Mouse (Mus musculus) spleen, postnatal 36 days (tissue): ENCODE data around the gene Fer1l4.

Experiments
- DNase-seq, 2 experiments: peaks; one replicate each; pipeline ENCODE4 v3.0.0; 2022; ENCODE audit warnings: low spot score in 2 of 2, mixed read lengths in 1 of 2

Gene Fer1l4

DNA sequence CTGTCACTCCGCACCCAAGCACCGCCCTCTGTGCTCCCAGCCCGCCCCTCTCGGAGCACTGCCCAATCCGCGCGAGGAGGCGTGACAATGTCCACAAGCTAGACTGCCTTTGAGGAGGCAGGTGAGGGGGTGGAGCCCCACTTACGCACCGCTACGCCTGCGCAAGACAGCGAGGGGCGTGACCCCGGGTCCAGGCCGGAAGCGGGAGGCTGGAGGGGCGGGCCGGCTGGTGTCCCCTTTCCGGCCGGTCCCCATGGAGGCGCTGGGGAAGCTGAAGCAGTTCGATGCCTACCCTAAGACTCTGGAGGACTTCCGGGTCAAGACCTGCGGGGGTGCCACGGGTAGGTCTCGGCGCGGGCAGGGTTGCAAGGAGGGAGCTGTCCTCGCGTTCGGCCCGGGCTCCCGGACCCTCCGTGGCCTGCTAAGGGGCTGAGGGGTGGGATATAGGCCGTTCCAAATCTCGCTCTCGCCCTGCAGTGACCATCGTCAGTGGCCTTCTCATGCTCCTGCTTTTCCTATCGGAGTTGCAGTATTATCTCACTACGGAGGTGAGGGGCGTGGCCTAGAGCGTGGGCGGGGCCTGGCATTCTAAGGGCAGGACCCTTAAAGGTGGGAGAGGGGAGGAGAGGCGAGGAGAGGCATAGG, 44.7 kb downstream of the Fer1l4 start, which contains the start of the genes 6430550D23Rik and Ergic3:
Gene 6430550D23Rik (minus strand): TSS at position 90 of the 645 bp plus-strand sequence.
Gene Ergic3 (plus strand): TSS at position 158 of the 645 bp plus-strand sequence.
- DNase-seq = peak; percentile 99

DNA sequence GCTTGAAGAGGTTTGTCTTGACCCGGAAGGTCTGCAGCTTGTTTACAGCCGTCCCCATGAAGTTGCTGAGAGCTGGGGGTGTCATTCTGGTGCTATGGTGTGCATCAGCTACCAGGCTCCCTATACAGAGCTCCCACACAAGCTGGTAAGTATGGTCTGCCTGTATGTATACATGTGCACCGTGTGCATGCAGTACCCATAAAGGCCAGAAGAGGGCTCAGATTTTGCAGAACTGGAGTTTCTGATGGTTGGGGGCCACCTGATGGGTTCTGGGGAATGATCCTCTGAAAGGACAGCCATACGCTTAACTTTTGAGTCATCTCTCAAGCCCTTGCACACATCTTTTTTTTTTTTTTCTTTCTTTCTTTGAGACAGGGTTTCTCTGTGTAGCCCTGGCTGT, 47.4 kb downstream of the Fer1l4 start:
- no peak for DNase-seq

DNA sequence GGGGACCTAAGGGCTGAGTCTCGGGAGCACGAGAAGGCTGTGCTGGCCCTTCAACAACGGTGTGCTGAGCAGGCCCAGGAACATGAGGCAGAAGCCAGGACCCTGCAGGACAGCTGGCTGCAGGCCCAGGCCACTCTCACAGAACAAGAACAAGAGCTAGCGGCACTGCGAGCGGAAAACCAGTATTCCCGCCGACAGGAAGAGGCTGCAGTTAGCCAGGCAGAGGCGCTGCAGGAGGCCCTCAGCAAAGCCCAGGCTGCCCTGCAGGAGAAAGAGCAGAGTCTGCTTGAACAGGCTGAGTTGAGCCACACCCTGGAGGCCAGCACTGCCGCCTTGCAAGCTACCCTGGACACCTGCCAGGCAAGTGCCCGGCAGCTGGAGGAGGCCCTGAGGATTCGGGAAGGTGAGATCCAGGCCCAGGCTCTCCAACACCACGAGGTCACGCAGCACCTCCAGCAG, 60.9 kb downstream of the Fer1l4 start:
- DNase-seq = peak; percentile 22 to 31

DNA sequence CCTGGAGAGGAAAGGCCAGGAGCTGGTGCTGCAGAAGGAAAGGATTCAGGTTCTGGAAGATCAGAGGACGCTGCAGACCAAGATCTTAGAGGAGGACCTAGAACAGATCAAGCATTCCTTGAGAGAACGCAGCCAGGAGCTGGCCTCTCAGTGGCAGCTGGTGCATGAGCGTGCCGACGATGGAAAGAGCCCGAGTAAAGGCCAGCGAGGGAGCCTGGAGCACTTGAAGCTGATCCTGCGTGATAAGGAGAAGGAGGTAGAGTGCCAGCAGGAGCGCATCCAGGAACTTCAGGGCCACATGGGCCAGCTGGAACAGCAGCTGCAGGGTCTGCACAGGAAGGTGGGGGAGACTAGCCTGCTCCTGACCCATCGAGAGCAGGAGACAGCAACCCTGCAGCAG, 61.6 kb downstream of the Fer1l4 start:
- no peak for DNase-seq

DNA sequence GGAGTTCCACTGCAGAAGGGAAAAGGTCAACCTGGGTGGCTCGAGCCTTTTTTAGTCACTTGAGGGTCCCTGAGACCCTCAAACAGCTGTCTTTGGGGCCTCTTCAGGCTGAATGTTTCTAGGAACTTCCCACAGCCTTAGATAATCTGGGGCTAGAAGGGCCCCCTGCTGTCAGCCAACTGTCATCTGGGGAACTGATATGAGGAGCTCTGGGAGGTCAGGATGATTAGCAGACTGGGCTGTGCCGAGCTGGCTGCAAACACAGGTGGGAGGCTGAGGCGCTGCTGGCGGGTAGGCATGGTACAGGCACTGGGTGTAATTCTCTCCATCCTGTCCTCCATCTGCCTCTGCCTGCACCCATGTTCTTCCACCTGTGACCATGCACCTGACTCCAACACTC, 63.7 kb downstream of the Fer1l4 start:
- peak; percentile 39 to 49 for DNase-seq

DNA sequence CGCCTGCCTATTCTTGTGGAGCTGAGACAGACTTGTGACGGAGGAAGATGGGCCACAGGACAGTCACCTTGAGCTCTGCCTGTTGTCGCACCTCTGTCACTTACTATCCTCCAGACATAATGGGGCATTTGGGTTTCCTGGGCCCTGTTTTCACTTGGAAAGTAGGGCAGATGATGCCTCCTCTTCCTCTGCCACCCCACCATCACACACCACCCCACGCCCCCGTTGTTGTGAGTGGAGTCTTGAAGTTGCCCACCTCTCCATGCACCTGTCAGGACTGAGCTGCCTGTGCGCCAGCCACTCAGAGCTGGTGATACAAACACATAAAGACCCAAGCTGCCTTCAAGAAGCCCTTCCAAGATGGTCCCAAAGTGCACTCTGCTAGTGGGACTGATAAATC, 65.6 kb downstream of the Fer1l4 start:
- DNase-seq = no peak

DNA sequence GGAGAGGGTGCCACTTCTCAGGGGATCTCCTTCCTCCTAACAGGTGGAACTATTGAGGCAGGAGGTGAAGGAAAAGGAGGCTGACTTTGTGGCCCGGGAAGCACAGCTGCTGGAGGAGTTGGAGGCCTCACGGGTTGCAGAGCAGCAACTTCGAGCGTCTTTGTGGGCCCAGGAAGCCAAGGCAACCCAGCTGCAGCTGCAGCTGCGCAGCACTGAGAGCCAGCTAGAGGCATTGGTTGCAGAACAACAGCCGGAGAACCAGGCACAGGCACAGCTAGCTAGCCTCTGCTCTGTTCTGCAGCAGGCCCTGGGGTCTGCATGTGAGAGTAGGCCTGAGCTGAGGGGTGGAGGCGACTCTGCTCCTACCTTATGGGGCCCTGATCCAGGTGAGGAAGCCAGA, 67.0 kb downstream of the Fer1l4 start:
- no peak for DNase-seq

DNA sequence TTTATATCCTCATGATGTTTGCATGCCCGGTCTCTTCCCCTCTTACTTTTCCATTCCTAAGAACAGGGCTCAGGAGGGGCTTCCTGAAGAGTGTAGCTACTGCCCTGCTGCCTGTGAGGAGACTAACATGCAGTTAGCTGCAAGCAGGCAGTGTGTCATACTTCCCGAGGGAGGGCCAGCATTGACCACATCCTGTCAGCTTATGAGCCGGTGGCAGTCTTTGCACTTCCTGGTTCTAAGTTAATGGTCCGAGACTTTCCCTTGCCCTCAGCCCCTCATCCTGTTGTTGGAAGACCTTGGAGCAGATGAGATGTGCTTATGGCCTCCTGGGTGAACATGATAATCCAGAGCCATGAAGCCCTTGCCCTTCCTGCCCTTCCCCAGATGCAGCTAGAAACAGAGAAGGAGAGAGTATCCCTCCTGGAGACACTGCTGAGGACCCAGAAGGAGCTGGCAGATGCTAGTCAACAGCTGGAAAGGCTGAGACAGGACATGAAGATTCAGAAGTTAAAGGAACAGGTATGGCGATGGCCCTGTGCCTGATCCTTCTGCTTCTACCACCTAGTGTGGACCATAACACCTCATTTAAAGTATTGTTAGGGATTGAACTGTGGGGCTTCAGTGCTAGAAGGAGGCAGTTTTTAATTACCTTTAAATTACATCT, 73.3 kb downstream of the Fer1l4 start:
- peak; percentile 82 to 83 for DNase-seq

DNA sequence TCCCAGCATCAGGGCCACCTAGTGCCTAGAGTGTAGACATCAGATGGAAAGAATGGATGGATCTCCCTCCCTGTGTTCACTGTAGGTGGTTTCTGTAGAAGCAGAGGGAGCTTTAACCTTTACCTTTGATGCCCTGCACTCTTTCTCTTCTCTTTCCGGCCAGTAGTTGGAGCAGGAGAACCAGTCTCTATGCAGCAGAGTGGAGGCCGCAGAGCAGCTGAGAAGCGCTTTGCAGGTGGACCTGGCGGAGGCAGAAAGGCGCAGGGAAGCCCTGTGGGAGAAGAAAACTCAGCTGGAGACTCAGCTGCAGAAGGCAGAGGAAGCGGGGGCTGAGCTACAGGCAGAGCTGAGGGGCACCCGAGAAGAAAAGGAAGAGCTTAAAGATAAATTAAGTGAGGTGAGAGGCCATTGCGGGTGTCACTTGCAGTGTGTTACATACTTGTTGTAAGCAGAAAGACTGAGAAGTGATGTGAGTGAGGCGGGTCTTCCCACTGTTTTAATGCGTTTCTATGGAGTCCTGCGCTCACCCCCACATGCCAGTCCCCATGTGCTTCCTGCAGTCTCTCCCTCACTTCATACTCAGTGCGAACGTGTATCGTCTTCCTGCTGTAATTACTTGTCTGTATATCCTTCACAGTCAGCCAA, 78.5 kb downstream of the Fer1l4 start:
- peak; percentile 45 for DNase-seq

DNA sequence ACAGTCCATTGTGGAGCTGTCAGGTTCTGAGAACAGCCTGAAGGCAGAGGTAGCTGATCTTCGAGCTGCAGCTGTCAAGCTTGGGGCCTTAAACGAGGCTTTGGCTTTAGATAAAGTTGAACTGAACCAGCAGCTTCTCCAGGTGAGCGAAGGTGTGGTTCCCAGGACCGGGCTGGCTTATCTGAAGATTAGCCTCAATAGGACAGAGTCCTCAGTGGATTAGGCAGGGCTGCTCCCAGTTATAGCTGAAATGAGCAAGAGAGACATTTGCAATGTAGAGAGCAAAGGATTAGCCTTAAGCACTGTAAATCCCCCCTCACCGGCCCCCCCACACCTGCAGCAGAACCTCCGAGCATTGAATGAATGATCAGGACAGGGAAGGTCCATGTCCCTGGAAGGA, 79.4 kb downstream of the Fer1l4 start:
- DNase-seq = no peak
